Mouse (Mus musculus): ENCODE measurements around the gene Gli3. TPM values are rescaled to one million over a fixed set of nuclear protein-coding genes. Genes with fewer than 3 reads are reported as not detected.

The Gli3 gene
- polyA plus RNA-seq, 1 experiment from 2014 or later, result 19.4 TPM

- Histone ChIP-seq H3K4me3 (ENCODE audit: low read length) (no peak overlapping the region), H3K27ac (ENCODE audit: low read depth, low read length) (no peak overlapping the region), H3K4me1 (ENCODE audit: control insufficient read depth, insufficient read depth, low read length) (peaks cover 10% of the 10 kb centered on the region; the same call in 1 of the 2 replicates), H3K9me3 (ENCODE audit: control insufficient read depth, low read length) (no peaks in the 10 kb centered on the region), H3K27me3 (ENCODE audit: control insufficient read depth, insufficient read depth, low read length) (no peaks in the 10 kb centered on the region), H3K4me2 (replicated peaks; ENCODE audit: low read depth, low read length) (no peak overlapping the region), H3K36me3 (ENCODE audit: control insufficient read depth, insufficient read depth, low read length) (peaks cover 3% of the 10 kb centered on the region; the same call in 1 of the 2 replicates), H3K9ac (ENCODE audit: low read depth, low read length) (no peak overlapping the region)
- 75% methylated on average over 3 of the region's 3 CpGs for WGBS
- ATAC-seq (ENCODE audit: low FRiP score, low TSS enrichment), result no peak
Observed at GRCm38 (mm10) chr13:15552009-15552408, 89.0 kb downstream of the Gli3 start.

DNA sequence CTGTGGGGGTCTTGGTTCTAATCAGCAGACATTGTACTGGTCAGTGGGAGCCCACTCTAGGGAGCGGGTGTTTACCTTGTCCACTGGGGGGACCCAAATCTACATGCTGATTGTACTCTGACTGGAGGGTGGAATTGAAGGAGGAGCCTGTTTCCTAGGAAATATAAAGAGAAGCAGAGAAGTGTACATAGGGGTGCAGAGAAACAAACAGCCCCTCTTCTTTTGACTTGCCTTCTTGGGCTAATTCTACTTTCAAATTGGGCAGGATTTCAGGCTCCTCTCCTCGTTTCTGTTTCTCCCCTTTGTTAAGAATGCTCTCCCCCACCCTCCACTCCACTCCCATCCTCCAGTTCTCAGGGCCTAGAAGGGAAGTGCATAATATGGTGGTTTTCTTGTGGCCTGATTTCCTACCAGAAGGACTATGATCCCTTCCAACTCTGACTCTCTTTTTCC, 93.6 kb downstream of the Gli3 start:
- 58% methylated on average over 2 of the region's 2 CpGs for WGBS
- Histone ChIP-seq H3K36me3 (ENCODE audit: control insufficient read depth, insufficient read depth, low read length) (no peaks in the 10 kb centered on the region), H3K9ac (ENCODE audit: low read depth, low read length) (no peak overlapping the region), H3K4me1 (ENCODE audit: control insufficient read depth, insufficient read depth, low read length) (0 out of 2 replicates have a peak, but pooled peaks cover 7% of the 10 kb centered on the region), H3K27me3 (ENCODE audit: control insufficient read depth, insufficient read depth, low read length) (no peaks in the 10 kb centered on the region), H3K9me3 (ENCODE audit: control insufficient read depth, low read length) (no peaks in the 10 kb centered on the region), H3K4me3 (ENCODE audit: low read length) (no peak overlapping the region), H3K27ac (ENCODE audit: low read depth, low read length) (no peak overlapping the region), H3K4me2 (replicated peaks; ENCODE audit: low read depth, low read length) (no peak overlapping the region)
- no peak for ATAC-seq (ENCODE audit: low FRiP score, low TSS enrichment)

DNA sequence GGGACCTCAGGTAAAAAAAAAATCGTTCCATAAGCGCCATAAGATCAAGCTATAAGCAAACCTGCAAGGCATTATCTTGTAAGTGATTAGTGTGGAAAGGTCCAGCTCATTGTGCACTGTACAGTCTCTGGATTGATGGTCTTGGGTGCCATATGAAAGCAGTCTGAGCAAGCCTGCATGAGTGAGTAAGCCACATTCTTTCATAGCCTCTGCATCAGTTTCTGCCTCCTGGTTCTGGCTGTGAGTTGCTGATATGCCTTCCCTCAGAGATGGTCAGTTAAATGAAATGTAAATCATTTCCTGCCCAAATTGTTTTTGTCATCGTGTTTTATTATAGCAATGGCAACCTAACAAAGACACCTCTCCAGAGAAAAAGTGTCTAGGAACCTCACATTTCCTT, 98.4 kb downstream of the Gli3 start:
- Histone ChIP-seq H3K27me3 (ENCODE audit: control insufficient read depth, insufficient read depth, low read length) (no peaks in the 10 kb centered on the region), H3K9ac (ENCODE audit: low read depth, low read length) (no peak overlapping the region), H3K4me1 (ENCODE audit: control insufficient read depth, insufficient read depth, low read length) (peaks cover 13% of the 10 kb centered on the region), H3K4me2 (replicated peaks; ENCODE audit: low read depth, low read length) (no peak overlapping the region), H3K4me3 (ENCODE audit: low read length) (no peak overlapping the region), H3K36me3 (ENCODE audit: control insufficient read depth, insufficient read depth, low read length) (no peaks in the 10 kb centered on the region), H3K27ac (ENCODE audit: low read depth, low read length) (no peak overlapping the region), H3K9me3 (ENCODE audit: control insufficient read depth, low read length) (no peaks in the 10 kb centered on the region)
- WGBS, result 72% methylated on average over 3 of the region's 3 CpGs
- no peak for ATAC-seq (ENCODE audit: low FRiP score, low TSS enrichment)

GRCm38 (mm10) chr13:15570908-15571568, 108.0 kb downstream of the Gli3 start:
- no peaks in the 10 kb centered on the region for H3K27me3 ChIP-seq (ENCODE audit: control insufficient read depth, insufficient read depth, low read length)
- WGBS, result 31% methylated on average over 15 of the region's 15 CpGs
- H3K27ac ChIP-seq (ENCODE audit: low read depth, low read length), result no peak overlapping the region
- no peak for ATAC-seq (ENCODE audit: low FRiP score, low TSS enrichment)
- H3K9ac ChIP-seq (ENCODE audit: low read depth, low read length), result no peak overlapping the region
- H3K9me3 ChIP-seq (ENCODE audit: control insufficient read depth, low read length), result no peaks in the 10 kb centered on the region
- H3K4me2 ChIP-seq (replicated peaks; ENCODE audit: low read depth, low read length), result no peak overlapping the region
- H3K36me3 ChIP-seq (ENCODE audit: control insufficient read depth, insufficient read depth, low read length), result no peaks in the 10 kb centered on the region
- H3K4me3 ChIP-seq (ENCODE audit: low read length), result no peak overlapping the region
- H3K4me1 ChIP-seq (ENCODE audit: control insufficient read depth, insufficient read depth, low read length), result no peaks in the 10 kb centered on the region

DNA sequence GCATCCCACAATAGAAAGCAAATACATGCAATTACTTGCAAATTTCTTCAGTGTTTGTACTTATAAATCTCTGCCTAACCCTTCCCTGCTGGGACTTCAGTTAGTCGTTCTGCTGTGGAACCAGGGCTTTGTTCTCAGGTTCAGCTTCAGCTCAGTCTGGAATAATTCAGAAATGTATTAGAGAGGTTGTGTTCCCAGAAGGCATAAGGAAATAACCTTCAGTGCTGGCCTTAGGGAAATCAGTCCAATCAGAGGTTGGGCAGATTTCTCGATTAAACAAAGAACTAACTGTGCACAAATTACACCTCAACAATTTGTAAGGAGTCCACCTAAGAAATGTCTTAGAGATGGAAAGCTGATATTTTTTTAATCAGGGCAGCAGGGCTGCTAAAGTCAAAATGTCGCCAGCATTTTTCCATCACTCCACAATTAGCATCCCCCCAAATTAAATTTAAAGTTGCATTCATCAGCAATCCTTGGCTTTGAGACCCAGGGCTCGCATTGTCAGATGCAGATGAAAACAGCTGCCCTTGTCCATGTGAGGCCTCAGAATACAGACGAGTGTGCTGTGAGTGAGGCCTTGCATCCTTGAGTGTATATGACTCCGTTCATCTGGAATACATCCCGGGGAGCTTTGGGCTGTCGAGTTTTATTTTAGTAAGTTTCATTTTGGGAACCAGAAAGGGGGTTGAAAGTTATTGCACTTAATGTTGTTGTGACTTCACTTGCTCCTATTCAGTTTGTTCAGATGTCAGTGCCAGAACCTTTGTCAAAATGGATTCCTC, 114.3 kb downstream of the Gli3 start:
- 58% methylated on average over 8 of the region's 8 CpGs for WGBS
- Histone ChIP-seq H3K36me3 (ENCODE audit: control insufficient read depth, insufficient read depth, low read length) (no peaks in the 10 kb centered on the region), H3K4me2 (replicated peaks; ENCODE audit: low read depth, low read length) (no peak overlapping the region), H3K27ac (ENCODE audit: low read depth, low read length) (peak overlapping the region; percentile 55; the same call in 1 of the 2 replicates), H3K9ac (ENCODE audit: low read depth, low read length) (no peak overlapping the region), H3K9me3 (ENCODE audit: control insufficient read depth, low read length) (no peaks in the 10 kb centered on the region), H3K27me3 (ENCODE audit: control insufficient read depth, insufficient read depth, low read length) (no peaks in the 10 kb centered on the region), H3K4me1 (ENCODE audit: control insufficient read depth, insufficient read depth, low read length) (no peaks in the 10 kb centered on the region), H3K4me3 (ENCODE audit: low read length) (no peak overlapping the region)
- ATAC-seq (ENCODE audit: low FRiP score, low TSS enrichment), result no peak

- Histone ChIP-seq H3K27me3 (ENCODE audit: control insufficient read depth, insufficient read depth, low read length) (no peaks in the 10 kb centered on the region), H3K9ac (ENCODE audit: low read depth, low read length) (no peak overlapping the region), H3K4me2 (replicated peaks; ENCODE audit: low read depth, low read length) (no peak overlapping the region), H3K27ac (ENCODE audit: low read depth, low read length) (no peak overlapping the region), H3K4me1 (ENCODE audit: control insufficient read depth, insufficient read depth, low read length) (no peaks in the 10 kb centered on the region), H3K4me3 (ENCODE audit: low read length) (no peak overlapping the region), H3K9me3 (ENCODE audit: control insufficient read depth, low read length) (no peaks in the 10 kb centered on the region), H3K36me3 (ENCODE audit: control insufficient read depth, insufficient read depth, low read length) (no peaks in the 10 kb centered on the region)
- ATAC-seq (ENCODE audit: low FRiP score, low TSS enrichment), result no peak
- WGBS, result 84% methylated on average over 5 of the region's 5 CpGs
Observed at GRCm38 (mm10) chr13:15580458-15580857, 117.4 kb downstream of the Gli3 start.

DNA sequence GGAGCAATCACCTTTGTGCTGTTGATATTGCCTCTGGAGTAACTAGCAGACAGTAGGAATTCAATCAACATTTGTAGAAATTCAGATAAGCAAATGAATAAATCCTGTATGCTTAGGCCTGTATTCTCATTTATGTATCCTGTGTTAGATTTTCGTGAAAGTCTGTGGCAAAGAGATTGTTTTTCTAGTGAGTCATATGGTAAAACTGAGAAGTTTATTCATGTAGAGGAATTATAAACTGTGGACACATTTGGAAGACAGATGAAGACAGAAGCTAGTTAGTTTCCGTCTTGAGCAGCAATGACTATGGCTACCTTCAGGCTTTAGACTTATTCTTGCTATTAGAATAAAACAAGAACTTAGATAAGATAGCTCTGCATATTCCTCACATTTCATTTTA, 122.9 kb downstream of the Gli3 start:
- Histone ChIP-seq H3K4me2 (replicated peaks; ENCODE audit: low read depth, low read length) (no peak overlapping the region), H3K36me3 (ENCODE audit: control insufficient read depth, insufficient read depth, low read length) (no peaks in the 10 kb centered on the region), H3K4me1 (ENCODE audit: control insufficient read depth, insufficient read depth, low read length) (peaks cover 15% of the 10 kb centered on the region), H3K4me3 (ENCODE audit: low read length) (no peak overlapping the region), H3K27me3 (ENCODE audit: control insufficient read depth, insufficient read depth, low read length) (no peaks in the 10 kb centered on the region), H3K9me3 (ENCODE audit: control insufficient read depth, low read length) (no peaks in the 10 kb centered on the region), H3K9ac (ENCODE audit: low read depth, low read length) (no peak overlapping the region), H3K27ac (ENCODE audit: low read depth, low read length) (no peak overlapping the region)
- ATAC-seq (ENCODE audit: low FRiP score, low TSS enrichment), result no peak
- 68% methylated on average over 2 of the region's 2 CpGs for WGBS

GRCm38 (mm10) chr13:15588278-15589272, 125.5 kb downstream of the Gli3 start:
- peak; percentile 64 for ATAC-seq (ENCODE audit: low FRiP score, low TSS enrichment)
- H3K9ac ChIP-seq (ENCODE audit: low read depth, low read length), result no peak overlapping the region
- no peak overlapping the region for H3K4me2 ChIP-seq (replicated peaks; ENCODE audit: low read depth, low read length)
- H3K4me3 ChIP-seq (ENCODE audit: low read length), result no peak overlapping the region
- H3K27me3 ChIP-seq (ENCODE audit: control insufficient read depth, insufficient read depth, low read length), result no peaks in the 10 kb centered on the region
- no peaks in the 10 kb centered on the region for H3K36me3 ChIP-seq (ENCODE audit: control insufficient read depth, insufficient read depth, low read length)
- H3K27ac ChIP-seq (ENCODE audit: low read depth, low read length), result no peak overlapping the region
- 45% methylated on average over 16 of the region's 16 CpGs for WGBS
- no peaks in the 10 kb centered on the region for H3K9me3 ChIP-seq (ENCODE audit: control insufficient read depth, low read length)
- H3K4me1 ChIP-seq (ENCODE audit: control insufficient read depth, insufficient read depth, low read length), result peaks cover 15% of the 10 kb centered on the region
